8 mouse cellular contexts compared by ENCODE assay signal in genomic region chr10:69594186-69595131, GRCm38 (mm10).
DNase-seq lines count a peak whose midpoint lies in the region; ATAC-seq and TF ChIP-seq lines count a peak whose summit lies in the region.

No protein-coding gene starts in this region.

- ATAC-seq in forebrain, embryonic 13.5 days: peak; percentile 93
- no peak for ATAC-seq in forebrain, embryonic 11.5 days (replicated peaks; ENCODE audit: low FRiP score)
- ATAC-seq in limb, embryonic 15.5 days (ENCODE audit: insufficient number of reproducible peaks, low FRiP score, low TSS enrichment, low read depth): 0 out of 2 replicates have a peak, but pooled peaks have one; percentile 35

- 38% methylated on average over 15 of the region's 15 CpGs for WGBS in forebrain, embryonic 13.5 days
- WGBS in forebrain, embryonic 11.5 days: 69% methylated on average over 15 of the region's 15 CpGs
- WGBS in heart, adult 2 months: 24% methylated on average over 15 of the region's 15 CpGs
- 42% methylated on average over 15 of the region's 15 CpGs for WGBS in kidney, adult 2 months
- 50% methylated on average over 15 of the region's 15 CpGs for WGBS in limb, embryonic 15.5 days

- peak overlapping the region; percentile 75 for H3K27ac ChIP-seq in forebrain, embryonic 13.5 days
- H3K27ac ChIP-seq in forebrain, embryonic 11.5 days (ENCODE audit: low read depth, low read length): no peak overlapping the region
- H3K27ac ChIP-seq in heart, adult 2 months: no peak overlapping the region
- no peak overlapping the region for H3K27ac ChIP-seq in kidney, adult 2 months (ENCODE audit: insufficient read depth, low read depth, low read length)
- no peak overlapping the region for H3K27ac ChIP-seq in limb, embryonic 15.5 days

- DNase-seq in forebrain, embryonic 11.5 days (ENCODE audit: low spot score): no peak
- peak; percentile 90 for DNase-seq in cerebellum, adult 9-11 months
- DNase-seq in heart, adult 2 months: peak; percentile 72 to 79
- DNase-seq in kidney, adult 2 months: peak; percentile 46
- peak; percentile 60 for DNase-seq in retina, postnatal 7 days (ENCODE audit: low read depth, low spot score)
- DNase-seq in urinary bladder, adult 18-20 months (ENCODE audit: low spot score in 2 of 2): no peak

- peaks cover 2% of the 10 kb centered on the region for H3K79me2 ChIP-seq in heart, adult 2 months (replicated peaks; ENCODE audit: control insufficient read depth, insufficient read depth, low read length)

- TF ChIP-seq CTCF in heart, adult 2 months (IDR thresholded peaks at IDR 0.05): no peak
- TF ChIP-seq CTCF in kidney, adult 2 months (conservative IDR thresholded peaks at IDR 0.05; ENCODE audit: insufficient read depth, insufficient read length, low read depth, low read length): no peak

- TF ChIP-seq POLR2A in heart, adult 2 months (IDR thresholded peaks at IDR 0.05; ENCODE audit: insufficient read depth, low read depth, low read length): no peak
- no peak for TF ChIP-seq POLR2A in kidney, adult 2 months (IDR thresholded peaks at IDR 0.05; ENCODE audit: low read depth, low read length)

- H3K27me3 ChIP-seq in forebrain, embryonic 13.5 days: no peaks in the 10 kb centered on the region
- H3K27me3 ChIP-seq in forebrain, embryonic 11.5 days (ENCODE audit: control insufficient read depth, insufficient read depth, low read length): no peaks in the 10 kb centered on the region
- H3K27me3 ChIP-seq in heart, adult 2 months (ENCODE audit: control insufficient read depth, insufficient read depth, low read length): no peaks in the 10 kb centered on the region
- H3K27me3 ChIP-seq in kidney, adult 2 months (replicated peaks; ENCODE audit: control insufficient read depth, insufficient read depth, low read length): no peaks in the 10 kb centered on the region
- H3K27me3 ChIP-seq in limb, embryonic 15.5 days: no peaks in the 10 kb centered on the region

- H3K36me3 ChIP-seq in forebrain, embryonic 13.5 days (ENCODE audit: poor library complexity, severe bottlenecking): no peaks in the 10 kb centered on the region
- no peaks in the 10 kb centered on the region for H3K36me3 ChIP-seq in forebrain, embryonic 11.5 days (ENCODE audit: control insufficient read depth, insufficient read depth, low read length)
- peaks cover 2% of the 10 kb centered on the region; the same call in 1 of the 2 replicates for H3K36me3 ChIP-seq in heart, adult 2 months (ENCODE audit: control insufficient read depth, insufficient read depth, low read length)
- H3K36me3 ChIP-seq in kidney, adult 2 months (ENCODE audit: control insufficient read depth, insufficient read depth, low read length): no peaks in the 10 kb centered on the region; the same call in 1 of the 2 replicates
- 0 out of 2 replicates have a peak, but pooled peaks cover 3% of the 10 kb centered on the region for H3K36me3 ChIP-seq in limb, embryonic 15.5 days

- H3K9me3 ChIP-seq in forebrain, embryonic 13.5 days (replicated peaks): 0 out of 2 replicates have a peak, but pooled peaks cover 7% of the 10 kb centered on the region
- H3K9me3 ChIP-seq in forebrain, embryonic 11.5 days (ENCODE audit: control insufficient read depth, low read length): no peaks in the 10 kb centered on the region
- H3K9me3 ChIP-seq in limb, embryonic 15.5 days: no peaks in the 10 kb centered on the region

- H3K9ac ChIP-seq in forebrain, embryonic 13.5 days: 0 out of 2 replicates have a peak overlapping the region, but pooled peaks have one; percentile 16
- no peak overlapping the region for H3K9ac ChIP-seq in forebrain, embryonic 11.5 days (ENCODE audit: low read length)
- H3K9ac ChIP-seq in heart, adult 2 months (ENCODE audit: low read depth, low read length): no peak overlapping the region
- H3K9ac ChIP-seq in limb, embryonic 15.5 days: no peak overlapping the region

- H3K4me3 ChIP-seq in forebrain, embryonic 13.5 days: no peak overlapping the region
- no peak overlapping the region for H3K4me3 ChIP-seq in forebrain, embryonic 11.5 days (ENCODE audit: low read depth, low read length)
- H3K4me3 ChIP-seq in heart, adult 2 months: no peak overlapping the region
- no peak overlapping the region for H3K4me3 ChIP-seq in kidney, adult 2 months (ENCODE audit: insufficient read depth, low read depth, low read length)
- H3K4me3 ChIP-seq in limb, embryonic 15.5 days: no peak overlapping the region

- intact Hi-C loops in heart, adult 2 months (cut with DNase I): no loop called here

- TF ChIP-seq EP300 in heart, adult 2 months (IDR thresholded peaks at IDR 0.05; ENCODE audit: insufficient read depth, low read depth, low read length): no peak

- H3K4me1 ChIP-seq in forebrain, embryonic 13.5 days: peaks cover 25% of the 10 kb centered on the region
- no peaks in the 10 kb centered on the region for H3K4me1 ChIP-seq in forebrain, embryonic 11.5 days (replicated peaks; ENCODE audit: control insufficient read depth, insufficient read depth, low read length)
- peaks cover 3% of the 10 kb centered on the region; the same call in 1 of the 2 replicates for H3K4me1 ChIP-seq in heart, adult 2 months (ENCODE audit: control insufficient read depth, insufficient read depth, low read length)
- no peaks in the 10 kb centered on the region for H3K4me1 ChIP-seq in kidney, adult 2 months (ENCODE audit: control insufficient read depth, insufficient read depth, low read length)
- H3K4me1 ChIP-seq in limb, embryonic 15.5 days: peaks cover 3% of the 10 kb centered on the region; the same call in 1 of the 2 replicates

- H3K4me2 ChIP-seq in forebrain, embryonic 13.5 days: peak overlapping the region; percentile 53
- H3K4me2 ChIP-seq in forebrain, embryonic 11.5 days (ENCODE audit: low read depth, low read length, severe bottlenecking): no peak overlapping the region
- H3K4me2 ChIP-seq in limb, embryonic 15.5 days: no peak overlapping the region

Comparison
In these comparisons a context has a peak if more than half of its experiments do, and no peak if none do; other contexts are left out.
1. DNase-seq: peak in cerebellum, adult 9-11 months (single experiment), heart, adult 2 months (2 of 2), kidney, adult 2 months (single experiment) and retina, postnatal 7 days (single experiment); none in forebrain, embryonic 11.5 days (single experiment) and urinary bladder, adult 18-20 months (0 of 2).